Mouse (Mus musculus) frontal cortex, postnatal 25 days (tissue): Measurements from ENCODE around the gene Srgap2.
"Not testable (repeated sequence)": the region's sequence is repeated elsewhere in the genome, so short reads cannot be mapped to it uniquely, and the experiment has no call there.

Source experiments
- DNase-seq, 2 experiments: peaks; one replicate each; pipeline ENCODE4 v3.0.0; 2022; ENCODE audit warnings: low spot score in 2 of 2

Gene Srgap2

DNA sequence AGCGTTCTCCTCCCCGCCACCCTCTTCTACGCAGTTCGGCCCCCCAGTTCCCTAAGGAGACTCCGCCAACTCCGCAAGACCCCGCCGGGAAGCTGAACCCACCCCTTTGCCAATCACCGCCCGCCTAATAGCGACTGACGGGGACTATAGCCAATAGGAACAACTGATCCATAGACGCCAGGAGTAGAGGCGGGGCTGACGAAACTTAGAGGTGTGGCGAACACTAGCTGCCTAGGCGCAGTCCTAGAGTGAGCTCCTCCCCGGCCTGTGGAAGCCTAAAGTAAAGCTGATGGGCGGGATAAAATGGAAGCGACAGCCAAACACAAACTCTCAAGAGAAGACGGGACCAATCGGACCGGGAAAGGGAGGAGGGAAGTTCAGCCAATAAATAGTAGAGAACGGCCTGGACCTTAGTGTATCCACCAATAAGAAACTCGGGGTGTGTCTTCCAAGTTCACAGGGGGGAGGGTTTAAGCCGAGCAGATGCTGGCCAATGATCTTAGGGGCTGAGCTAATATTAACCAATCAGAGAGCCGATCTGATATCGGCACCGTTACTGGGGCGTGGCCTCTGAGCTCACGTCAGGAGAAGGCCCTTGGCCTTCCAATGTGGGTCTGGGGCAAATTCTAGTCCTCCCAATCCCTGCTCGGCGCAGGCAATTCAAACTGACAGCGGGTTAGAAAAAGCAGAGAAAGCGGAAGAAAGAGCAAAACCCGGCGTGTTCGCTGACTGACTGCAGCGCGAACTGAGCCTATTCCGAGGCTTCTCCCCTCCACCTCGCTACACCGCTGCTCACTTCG is at the start of gene Srgap2, which contains the start of gene Fam72a:
Gene Srgap2 (minus strand): TSS at position 72 of the 800 bp plus-strand sequence.
Gene Fam72a (plus strand): TSS at position 623 of the 800 bp plus-strand sequence.
- DNase-seq = peak; percentile 98

DNA sequence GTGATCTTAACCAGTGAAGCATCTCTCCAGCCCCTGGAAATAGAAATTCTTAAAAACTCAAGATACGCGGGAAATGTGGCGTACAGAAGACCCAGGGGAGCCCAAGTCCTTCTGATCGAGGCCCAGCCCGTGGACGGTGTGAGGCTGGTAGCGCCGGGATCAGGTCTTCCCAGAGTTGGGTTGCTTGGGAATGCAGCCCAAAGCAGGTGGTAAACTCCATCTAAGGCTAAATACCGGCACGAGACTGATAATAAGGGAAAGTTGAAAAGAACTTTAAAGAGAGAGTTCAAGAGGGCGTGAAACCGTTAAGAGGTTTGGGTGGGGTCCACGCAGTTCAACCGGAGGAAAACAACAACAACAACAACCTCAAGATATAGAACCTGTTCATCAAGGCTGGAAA is 46.6 kb upstream of the Srgap2 start:
- DNase-seq = no peak

DNA sequence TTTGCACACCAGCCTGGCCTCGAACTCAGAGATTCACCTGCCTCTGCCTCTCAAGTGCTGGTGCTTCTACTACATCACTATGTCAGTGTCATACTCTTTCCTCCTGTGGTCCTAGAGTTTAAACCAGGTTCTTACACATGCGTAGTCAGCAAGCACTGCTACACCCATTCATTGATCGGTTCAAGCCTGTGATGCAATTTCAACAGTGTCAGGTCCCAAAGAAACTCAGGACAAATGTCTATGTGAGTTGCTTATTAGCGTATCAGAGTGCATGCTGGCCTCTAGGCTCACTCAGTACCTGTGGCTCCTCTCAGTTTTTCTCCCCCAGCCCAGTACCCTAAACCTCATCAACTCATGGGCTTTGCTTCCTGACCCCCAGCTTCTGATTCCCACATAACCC is 43.2 kb upstream of the Srgap2 start:
- DNase-seq = no peak

DNA sequence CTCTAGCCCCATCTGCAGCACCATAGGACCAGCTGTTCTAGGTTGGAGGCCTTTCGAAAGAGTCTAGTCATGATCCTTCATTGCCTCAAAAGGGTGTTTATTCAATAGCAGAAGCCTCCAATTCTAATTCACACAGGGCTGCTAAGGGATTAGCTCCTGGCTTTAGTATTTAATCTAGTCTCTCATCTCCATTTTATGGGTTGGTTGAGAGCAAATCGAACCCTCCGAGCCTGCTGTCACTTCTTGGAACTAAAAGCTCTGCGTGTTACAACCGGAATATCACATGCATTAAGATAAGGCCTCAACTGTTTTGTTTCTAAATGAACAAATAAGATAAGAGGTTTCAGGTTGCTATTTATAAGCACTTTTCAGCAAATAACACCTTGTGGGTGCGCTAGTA is 42.6 kb upstream of the Srgap2 start:
- no peak for DNase-seq

GRCm38 (mm10) chr1:131566056-131566455 is 38.9 kb upstream of the Srgap2 start:
- not testable (repeated sequence) for DNase-seq

DNA sequence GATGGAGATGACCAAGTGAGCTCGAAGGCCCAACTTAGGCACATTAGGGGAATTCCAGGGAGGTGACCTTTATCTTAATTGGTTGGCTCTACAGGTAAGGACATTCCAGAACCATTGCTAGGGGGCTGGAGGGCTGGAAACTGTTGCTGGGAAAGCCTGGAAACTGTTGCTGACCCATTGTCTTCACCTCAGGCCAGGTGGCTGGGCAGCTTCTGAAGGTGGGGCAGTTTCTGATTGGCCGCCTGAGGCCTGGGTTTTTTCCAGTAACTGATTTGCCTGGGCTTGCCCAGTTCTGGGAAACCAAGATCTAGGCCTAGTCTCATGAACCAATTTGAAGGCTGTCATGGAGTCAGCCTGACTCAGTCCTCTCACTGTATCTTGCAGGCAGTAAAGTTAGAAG is 34.9 kb upstream of the Srgap2 start:
- DNase-seq = no peak

DNA sequence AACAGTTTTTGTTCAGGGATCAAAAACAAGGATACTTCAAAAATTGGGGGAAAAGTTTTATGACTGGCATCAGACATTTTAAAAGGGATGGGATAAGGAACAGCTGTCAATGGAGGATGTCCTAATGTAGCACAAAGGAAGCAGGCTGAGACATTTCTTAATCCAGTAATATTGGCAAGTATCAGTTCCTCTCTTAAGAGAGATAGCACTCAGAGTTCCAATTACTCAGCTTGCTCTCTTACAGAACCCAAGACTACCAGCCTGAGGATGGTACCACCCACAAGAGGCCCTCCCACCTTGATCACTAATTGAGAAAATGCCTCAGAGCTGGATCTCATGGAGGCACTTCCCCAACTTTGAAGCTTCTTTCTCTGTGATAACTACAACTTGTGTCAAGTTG is 33.3 kb upstream of the Srgap2 start:
- no peak for DNase-seq

- peak; percentile 64 to 70 for DNase-seq
These were observed 28.1 kb upstream of the Srgap2 start for GRCm38 (mm10) chr1:131555042-131555812.

- DNase-seq = no peak
These were observed 26.3 kb upstream of the Srgap2 start for GRCm38 (mm10) chr1:131553428-131553827.

GRCm38 (mm10) chr1:131551956-131552355 is 24.8 kb upstream of the Srgap2 start:
- DNase-seq = no peak

GRCm38 (mm10) chr1:131548494-131549365 is 21.6 kb upstream of the Srgap2 start:
- DNase-seq = peak in 1 of 2 experiments; percentile 29

GRCm38 (mm10) chr1:131546798-131547690 is 19.9 kb upstream of the Srgap2 start:
- no peak for DNase-seq

- DNase-seq = no peak
These were observed 16.9 kb upstream of the Srgap2 start for GRCm38 (mm10) chr1:131543886-131544565.

- DNase-seq = no peak
These were observed 14.8 kb upstream of the Srgap2 start for GRCm38 (mm10) chr1:131541903-131542302.

GRCm38 (mm10) chr1:131541431-131541830 is 14.3 kb upstream of the Srgap2 start:
- DNase-seq = no peak

GRCm38 (mm10) chr1:131540795-131541194 is 13.6 kb upstream of the Srgap2 start:
- DNase-seq = no peak

DNA sequence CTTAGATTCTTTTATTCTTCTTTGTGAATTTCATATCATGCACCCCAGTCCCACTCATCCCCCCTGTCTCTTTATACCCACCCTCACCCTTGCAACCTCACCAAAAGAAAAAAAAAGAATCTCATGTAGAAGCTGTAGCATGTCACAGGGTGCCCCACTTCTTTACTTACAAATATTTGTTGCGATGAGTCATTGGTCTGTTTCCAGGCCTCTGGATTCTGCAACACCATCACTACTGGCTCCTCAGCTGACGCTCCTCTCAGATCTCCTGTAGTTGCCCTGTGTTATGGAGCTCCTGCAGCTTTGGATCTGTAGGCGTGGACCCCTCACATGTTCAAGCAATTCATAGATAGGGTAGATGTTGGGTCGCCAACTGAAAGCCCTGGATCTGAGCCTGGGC is 12.6 kb upstream of the Srgap2 start:
- no peak for DNase-seq

DNA sequence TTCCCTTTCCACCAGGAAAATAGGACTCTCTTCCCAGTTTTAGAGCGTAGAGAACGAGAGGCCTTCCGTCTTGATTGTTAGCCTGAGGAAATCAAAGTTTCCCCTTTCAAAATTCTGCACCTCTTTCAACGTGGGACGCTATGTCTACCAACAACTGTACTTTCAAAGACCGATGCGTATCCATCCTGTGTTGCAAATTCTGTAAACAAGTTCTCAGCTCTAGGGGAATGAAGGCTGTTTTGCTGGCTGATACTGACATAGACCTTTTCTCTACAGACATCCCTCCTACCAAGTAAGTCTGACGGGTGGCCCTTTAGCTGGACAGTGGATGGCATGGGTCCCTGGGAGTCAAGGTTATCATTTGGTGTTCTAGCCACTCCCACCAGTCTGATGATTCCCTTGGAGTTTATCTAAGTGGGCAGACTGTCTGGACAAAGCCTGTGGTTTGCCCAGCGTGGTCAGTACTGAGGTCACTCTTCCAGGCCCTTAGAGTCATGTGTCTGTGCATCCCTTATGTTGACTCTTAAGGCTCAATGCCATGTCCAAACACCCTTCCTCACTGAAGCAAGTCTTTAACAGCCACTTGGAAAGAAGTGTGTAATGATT is 1.5 kb upstream of the Srgap2 start:
- no peak for DNase-seq

DNA sequence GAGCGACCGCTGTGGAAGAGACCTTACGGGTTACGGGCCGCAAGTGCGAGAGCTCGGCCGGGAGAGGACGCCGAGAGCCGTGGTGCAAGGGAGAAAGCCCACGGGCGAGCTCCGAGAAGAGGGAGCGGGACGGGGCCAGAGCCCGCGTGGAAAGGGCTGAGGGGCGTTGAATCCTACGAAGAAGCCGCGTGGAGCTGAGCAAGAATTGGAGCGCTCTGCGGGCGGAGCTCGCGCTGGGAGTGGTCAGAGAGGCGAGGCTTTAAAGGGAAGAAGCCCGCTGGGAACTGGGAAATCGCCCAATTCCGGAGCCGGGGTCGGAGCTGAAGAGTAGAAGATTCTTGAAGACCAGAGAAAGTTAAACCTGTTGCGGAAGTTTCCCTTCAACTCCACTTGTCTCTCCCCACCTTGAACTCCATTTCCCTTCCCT is 942 bp upstream of the Srgap2 start:
- DNase-seq = peak in 1 of 2 experiments; percentile 46
